Comparison of ENCODE assay signal across 15 mouse cellular contexts in the genomic region with DNA sequence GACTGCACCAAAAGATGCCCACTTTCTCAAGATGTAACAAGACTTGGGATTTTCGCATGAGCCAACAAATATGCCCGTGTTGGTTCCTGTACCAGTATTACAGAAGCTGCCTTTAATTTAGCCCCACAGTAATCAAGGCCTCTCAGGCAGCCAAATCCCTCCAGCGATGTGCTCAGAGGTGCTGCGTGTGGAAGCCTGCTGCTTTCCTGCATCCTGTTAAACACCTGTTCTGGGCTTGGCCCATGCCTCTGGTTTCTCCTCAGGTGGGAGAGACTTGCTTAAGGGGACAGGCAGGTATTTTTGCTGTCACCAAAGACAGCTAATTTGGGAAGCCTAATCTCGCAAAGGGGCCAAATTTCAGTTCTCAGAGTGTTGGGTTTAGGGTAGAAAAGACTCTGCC.
DNase-seq lines count a peak whose midpoint lies in the region.
"Had no signal": no experiment of that assay in that cellular context is flagged by ENCODE, and none has a peak within 500 bp of the region (broad histone marks: within the 10 kb centered on the region; RNA-seq: fewer than 3 reads in every experiment).

No protein-coding gene starts in this region.

- DNase-seq in heart, adult 11 months = peak; percentile 59
- no peak for DNase-seq in heart, adult 8-10 months (ENCODE audit: low spot score)
- DNase-seq in fat pad, adult 2 months (ENCODE audit: extremely low read depth, low read depth, low spot score) = peak; percentile 25
- no peak for DNase-seq in gastrocnemius, adult 8-10 months (ENCODE audit: low spot score in 2 of 2)
- DNase-seq in gastrocnemius, postnatal 36 days = no peak
- DNase-seq: adrenal gland, adult 2 months; adrenal gland, postnatal 10 days; adrenal gland, postnatal 25 days; cerebellum, adult 11 months; cerebellum, adult 18-20 months; cerebellum, adult 8-10 months; cerebellum, adult 9-11 months; cerebellum, postnatal 14 days; cerebellum, postnatal 36 days; embryo, embryonic 11 days had no signal

- intact Hi-C loops in gastrocnemius, postnatal 36 days (cut with DNase I) = no loop called here

Comparison
In these comparisons a context has a peak if more than half of its experiments do, and no peak if none do; other contexts are left out.
1. DNase-seq: peak in heart, adult 11 months (single experiment) and fat pad, adult 2 months (single experiment); none in heart, adult 8-10 months (single experiment), gastrocnemius, adult 8-10 months (0 of 2) and gastrocnemius, postnatal 36 days (0 of 2).